Mouse (Mus musculus) G1E (cell line): Measurements from ENCODE around the gene Syp. TPM values are rescaled to one million over a fixed set of nuclear protein-coding genes. Genes with fewer than 3 reads are reported as not detected.

Experiments
- ATAC-seq: 2 replicates; pipeline ENCODE4 v1.8.0; 2016; ENCODE audit warnings: mild to moderate bottlenecking; ENCODE audit not compliant: insufficient number of reproducible peaks, poor library complexity, low FRiP score, severe bottlenecking; ENCODE audit errors: extremely low read depth
- DNase-seq: peaks from one replicate; pipeline ENCODE4 v3.0.0; 2012; ENCODE audit warnings: low spot score
- H3K27me3 ChIP-seq: 2 replicates; pipeline ENCODE4 v1.6.1; 2012; ENCODE audit warnings: mild to moderate bottlenecking, low read length, inconsistent platforms; ENCODE audit not compliant: insufficient read depth
- H3K36me3 ChIP-seq: replicated peaks from 2 replicates; pipeline ENCODE3; 2012; ENCODE audit warnings: mild to moderate bottlenecking, inconsistent platforms
- H3K4me1 ChIP-seq: 2 replicates; pipeline ENCODE4 v1.6.1; 2012; ENCODE audit warnings: low read depth, low read length, inconsistent platforms, mixed read lengths; ENCODE audit not compliant: insufficient read depth
- H3K4me3 ChIP-seq: 2 replicates; pipeline ENCODE4 v1.5.1; 2012; ENCODE audit warnings: low read depth, mild to moderate bottlenecking, inconsistent platforms, low read length, moderate library complexity, mixed read lengths
- H3K9me3 ChIP-seq: replicated peaks from 2 replicates; pipeline ENCODE4 v1.6.1; 2012; ENCODE audit warnings: inconsistent platforms
- CTCF ChIP-seq: IDR thresholded peaks from 2 replicates; pipeline ENCODE4 v1.5.1; 2012; ENCODE audit warnings: low read depth, low read length, inconsistent platforms, mixed read lengths
- GATA1 ChIP-seq: IDR thresholded peaks from 2 replicates; pipeline ENCODE4 v1.6.1; 2012; ENCODE audit warnings: borderline replicate concordance, low read length, inconsistent platforms, mixed read lengths
- GATA2 ChIP-seq: IDR thresholded peaks from 2 replicates; pipeline ENCODE4 v1.6.1; 2012; ENCODE audit warnings: low read depth, low read length, inconsistent platforms, borderline replicate concordance
- POLR2AphosphoS5 ChIP-seq: IDR thresholded peaks from 2 replicates; pipeline ENCODE4 v1.6.1; 2012; ENCODE audit warnings: low read depth, low read length, inconsistent platforms; ENCODE audit not compliant: insufficient replicate concordance
- TAL1 ChIP-seq: conservative IDR thresholded peaks from 2 replicates; pipeline ENCODE4 v1.6.1; 2012; ENCODE audit warnings: low read depth, low read length, inconsistent platforms, mixed read lengths
- polyA plus RNA-seq: library from polyadenylated mRNA; stranded (reverse); fragments of >175 nt; gene quantifications from 2 replicates; pipeline ENCODE4 v1.2.3, GENCODE M21; 2012
- total RNA-seq, 2 experiments: library from RNA; stranded (forward) in 1 of 2; stranded (reverse) in 1 of 2; fragments of 200-1000 nt in 1 of 2; fragments of >200 nt in 1 of 2; fragmentation: Nextera tagmentation in 1 of 2; gene quantifications; 2 replicates each; pipeline ENCODE4 v1.2.3; 2014 to 2017

Syp gene
- total and polyA plus RNA-seq, 3 experiments: 0.38 to 0.83 (median 0.49) TPM

DNA sequence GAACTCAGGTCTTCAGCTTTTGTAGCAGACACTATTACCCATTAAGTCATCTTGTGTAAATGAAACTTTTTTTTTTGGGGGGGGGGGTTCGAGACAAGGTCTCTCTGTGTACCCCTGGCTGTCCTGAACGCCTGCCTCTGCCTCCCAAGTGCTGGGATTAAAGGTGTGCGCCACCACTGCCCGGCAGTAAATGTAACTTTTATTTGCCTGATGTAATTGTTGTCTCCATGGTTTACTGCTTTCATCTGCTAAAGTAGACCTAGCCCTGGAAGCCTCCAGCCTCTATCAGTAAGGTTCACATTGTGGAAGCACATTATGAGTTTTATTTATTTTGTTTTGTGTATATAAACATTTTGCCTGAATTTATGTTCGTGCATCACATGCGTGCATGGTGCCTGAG lies 58.2 kb downstream of the Syp start:
- ATAC-seq: no peak
- Histone ChIP-seq H3K4me3 (peak overlapping the region; percentile 71; the same call in 1 of the 2 replicates), H3K27me3 (no peaks in the 10 kb centered on the region), H3K4me1 (peaks cover 12% of the 10 kb centered on the region), H3K9me3 (no peaks in the 10 kb centered on the region), H3K36me3 (peaks cover 32% of the 10 kb centered on the region)
- no peak for DNase-seq
- TF ChIP-seq GATA2 (no peak), CTCF (no peak), GATA1 (no peak), POLR2AphosphoS5 (no peak), TAL1 (no peak)

DNA sequence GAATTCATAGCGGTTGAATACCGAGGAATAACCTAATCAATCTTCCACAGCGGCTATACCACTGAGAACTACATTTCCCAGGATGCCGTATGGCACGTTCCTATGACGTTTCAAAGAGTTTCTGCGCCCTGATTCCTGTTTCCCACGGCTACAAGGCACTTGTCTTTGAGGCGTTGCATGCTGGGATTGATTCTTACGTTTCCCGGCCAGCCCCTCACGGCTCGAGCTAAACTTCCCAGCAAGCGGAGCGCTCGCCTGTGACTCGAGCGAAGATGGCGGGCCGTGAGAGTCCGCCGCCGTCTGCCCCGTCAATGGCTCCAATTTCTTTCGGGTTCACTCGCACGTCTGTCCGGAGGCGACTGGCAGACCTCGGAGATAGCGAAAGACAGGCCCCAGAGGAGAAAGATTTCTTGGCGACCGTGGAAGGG lies 58.7 kb downstream of the Syp start, which contains the start of gene Gpkow:
Gene Gpkow (plus strand): TSS at position 178 of the 428 bp plus-strand sequence.
- Histone ChIP-seq H3K4me3 (peak within 1 kb of the TSS; percentile 71), H3K27me3 (no peaks in the 10 kb centered on the region), H3K4me1 (peaks cover 12% of the 10 kb centered on the region), H3K9me3 (no peaks in the 10 kb centered on the region), H3K36me3 (peaks cover 36% of the 10 kb centered on the region)
- DNase-seq: peak; percentile 46
- ATAC-seq: peak; percentile 96
- TF ChIP-seq CTCF (no peak), TAL1 (no peak), GATA2 (no peak), GATA1 (no peak), POLR2AphosphoS5 (no peak)

Other genes with a start within 250 kb of the Syp start
- gene Foxp3, start 64.8 kb upstream of the Syp start, total RNA-seq (2014; fragmentation: Nextera tagmentation): not detected in 2 replicates
- gene Foxp3, start 64.8 kb upstream of the Syp start, total RNA-seq (2017): 0.11 and 0.52 TPM in 2 replicates
- gene Foxp3, start 64.8 kb upstream of the Syp start, polyA plus RNA-seq: 0.96 and 2.2 TPM in 2 replicates
- 1.6 and 6.3 TPM in 2 replicates for gene Ppp1r3f, start 64.2 kb upstream of the Syp start, total RNA-seq (2014; fragmentation: Nextera tagmentation)
- gene Ppp1r3f, start 64.2 kb upstream of the Syp start, total RNA-seq (2017): 1.1 and 1.5 TPM in 2 replicates
- 1.6 and 1.9 TPM in 2 replicates for gene Ppp1r3f, start 64.2 kb upstream of the Syp start, polyA plus RNA-seq
- 5.2 and 7.2 TPM in 2 replicates for gene Ccdc22, start 33.0 kb upstream of the Syp start, total RNA-seq (2014; fragmentation: Nextera tagmentation)
- gene Ccdc22, start 33.0 kb upstream of the Syp start, total RNA-seq (2017): 30.3 and 32.3 TPM in 2 replicates
- 29.4 and 31.7 TPM in 2 replicates for gene Ccdc22, start 33.0 kb upstream of the Syp start, polyA plus RNA-seq
- gene Cacna1f, start 31.4 kb upstream of the Syp start, total RNA-seq (2014; fragmentation: Nextera tagmentation): 0.44 and 0.45 TPM in 2 replicates
- 0.66 and 0.99 TPM in 2 replicates for gene Cacna1f, start 31.4 kb upstream of the Syp start, total RNA-seq (2017)
- gene Cacna1f, start 31.4 kb upstream of the Syp start, polyA plus RNA-seq: 0.34 and 0.68 TPM in 2 replicates
- gene Prickle3, start 18.8 kb downstream of the Syp start, total RNA-seq (2014; fragmentation: Nextera tagmentation): not detected in 2 replicates
- 0.16 and 0.41 TPM in 2 replicates for gene Prickle3, start 18.8 kb downstream of the Syp start, total RNA-seq (2017)
- 0.04 TPM in 2 replicates for gene Prickle3, start 18.8 kb downstream of the Syp start, polyA plus RNA-seq
- gene Plp2, start 32.9 kb downstream of the Syp start, total RNA-seq (2014; fragmentation: Nextera tagmentation): 129 and 156 TPM in 2 replicates
- gene Plp2, start 32.9 kb downstream of the Syp start, total RNA-seq (2017): 50.9 and 54.9 TPM in 2 replicates
- 61.2 and 70.2 TPM in 2 replicates for gene Plp2, start 32.9 kb downstream of the Syp start, polyA plus RNA-seq
- gene Magix, start 42.8 kb downstream of the Syp start, total RNA-seq (2014; fragmentation: Nextera tagmentation): not detected in 2 replicates
- 0.12 and 0.27 TPM in 2 replicates for gene Magix, start 42.8 kb downstream of the Syp start, total RNA-seq (2017)
- gene Magix, start 42.8 kb downstream of the Syp start, polyA plus RNA-seq: 0.05 TPM in 1 of 2 replicates, not detected in the other
- 59.1 and 66.0 TPM in 2 replicates for gene Gpkow, start 58.7 kb downstream of the Syp start, total RNA-seq (2014; fragmentation: Nextera tagmentation)
- gene Gpkow, start 58.7 kb downstream of the Syp start, total RNA-seq (2017): 21.6 and 25.5 TPM in 2 replicates
- gene Gpkow, start 58.7 kb downstream of the Syp start, polyA plus RNA-seq: 6.4 and 11.4 TPM in 2 replicates
- 25.1 and 36.1 TPM in 2 replicates for gene Wdr45, start 75.9 kb downstream of the Syp start, total RNA-seq (2014; fragmentation: Nextera tagmentation)
- 27.9 and 30.8 TPM in 2 replicates for gene Wdr45, start 75.9 kb downstream of the Syp start, total RNA-seq (2017)
- 10.8 and 11.4 TPM in 2 replicates for gene Wdr45, start 75.9 kb downstream of the Syp start, polyA plus RNA-seq
- gene Gm45208, start 83.8 kb downstream of the Syp start, total RNA-seq (2014; fragmentation: Nextera tagmentation): not detected in 2 replicates
- 0.44 TPM in 1 of 2 replicates, not detected in the other for gene Gm45208, start 83.8 kb downstream of the Syp start, total RNA-seq (2017)
- 1.1 and 2.0 TPM in 2 replicates for gene Gm45208, start 83.8 kb downstream of the Syp start, polyA plus RNA-seq
- gene Praf2, start 90.0 kb downstream of the Syp start, total RNA-seq (2014; fragmentation: Nextera tagmentation): 22.6 and 34.0 TPM in 2 replicates
- gene Praf2, start 90.0 kb downstream of the Syp start, total RNA-seq (2017): 5.0 and 5.7 TPM in 2 replicates
- gene Praf2, start 90.0 kb downstream of the Syp start, polyA plus RNA-seq: 10.8 and 12.0 TPM in 2 replicates
- gene Ccdc120, start 112.4 kb downstream of the Syp start, total RNA-seq (2014; fragmentation: Nextera tagmentation): 1.4 and 2.3 TPM in 2 replicates
- gene Ccdc120, start 112.4 kb downstream of the Syp start, total RNA-seq (2017): 0.70 and 0.76 TPM in 2 replicates
- 10.2 and 12.2 TPM in 2 replicates for gene Ccdc120, start 112.4 kb downstream of the Syp start, polyA plus RNA-seq
- gene Tfe3, start 124.1 kb downstream of the Syp start, total RNA-seq (2014; fragmentation: Nextera tagmentation): 78.7 and 81.0 TPM in 2 replicates
- 14.1 and 17.0 TPM in 2 replicates for gene Tfe3, start 124.1 kb downstream of the Syp start, total RNA-seq (2017)
- gene Tfe3, start 124.1 kb downstream of the Syp start, polyA plus RNA-seq: 51.8 and 65.1 TPM in 2 replicates
- 77.0 and 116 TPM in 2 replicates for gene Gripap1, start 151.3 kb downstream of the Syp start, total RNA-seq (2014; fragmentation: Nextera tagmentation)
- 45.7 and 53.8 TPM in 2 replicates for gene Gripap1, start 151.3 kb downstream of the Syp start, total RNA-seq (2017)
- gene Gripap1, start 151.3 kb downstream of the Syp start, polyA plus RNA-seq: 24.6 and 30.6 TPM in 2 replicates
- gene Kcnd1, start 183.8 kb downstream of the Syp start, total RNA-seq (2014; fragmentation: Nextera tagmentation): 1.1 and 4.1 TPM in 2 replicates
- gene Kcnd1, start 183.8 kb downstream of the Syp start, total RNA-seq (2017): 0.23 and 0.27 TPM in 2 replicates
- gene Kcnd1, start 183.8 kb downstream of the Syp start, polyA plus RNA-seq: 0.28 and 0.41 TPM in 2 replicates
- gene Otud5, start 202.9 kb downstream of the Syp start, total RNA-seq (2014; fragmentation: Nextera tagmentation): 68.1 and 71.8 TPM in 2 replicates
- gene Otud5, start 202.9 kb downstream of the Syp start, total RNA-seq (2017): 53.3 and 53.7 TPM in 2 replicates
- 84.0 and 86.5 TPM in 2 replicates for gene Otud5, start 202.9 kb downstream of the Syp start, polyA plus RNA-seq
- 7.4 and 12.8 TPM in 2 replicates for gene Pim2, start 239.8 kb downstream of the Syp start, total RNA-seq (2014; fragmentation: Nextera tagmentation)
- 1.8 and 2.2 TPM in 2 replicates for gene Pim2, start 239.8 kb downstream of the Syp start, total RNA-seq (2017)
- 23.1 and 25.6 TPM in 2 replicates for gene Pim2, start 239.8 kb downstream of the Syp start, polyA plus RNA-seq
- 9.6 and 13.5 TPM in 2 replicates for gene Slc35a2, start 245.6 kb downstream of the Syp start, total RNA-seq (2014; fragmentation: Nextera tagmentation)
- 34.0 and 39.4 TPM in 2 replicates for gene Slc35a2, start 245.6 kb downstream of the Syp start, total RNA-seq (2017)
- 75.8 and 107 TPM in 2 replicates for gene Slc35a2, start 245.6 kb downstream of the Syp start, polyA plus RNA-seq